Mouse (Mus musculus): ENCODE data around the gene Nkapd1. TPM values are rescaled to one million over a fixed set of nuclear protein-coding genes. Genes with fewer than 3 reads are reported as not detected.

Gene Nkapd1
- polyA plus RNA-seq (2014; fragmentation: Nextera tagmentation; extraction: Ambion mirVana), result 16.2 and 20.1 TPM in 2 replicates

DNA sequence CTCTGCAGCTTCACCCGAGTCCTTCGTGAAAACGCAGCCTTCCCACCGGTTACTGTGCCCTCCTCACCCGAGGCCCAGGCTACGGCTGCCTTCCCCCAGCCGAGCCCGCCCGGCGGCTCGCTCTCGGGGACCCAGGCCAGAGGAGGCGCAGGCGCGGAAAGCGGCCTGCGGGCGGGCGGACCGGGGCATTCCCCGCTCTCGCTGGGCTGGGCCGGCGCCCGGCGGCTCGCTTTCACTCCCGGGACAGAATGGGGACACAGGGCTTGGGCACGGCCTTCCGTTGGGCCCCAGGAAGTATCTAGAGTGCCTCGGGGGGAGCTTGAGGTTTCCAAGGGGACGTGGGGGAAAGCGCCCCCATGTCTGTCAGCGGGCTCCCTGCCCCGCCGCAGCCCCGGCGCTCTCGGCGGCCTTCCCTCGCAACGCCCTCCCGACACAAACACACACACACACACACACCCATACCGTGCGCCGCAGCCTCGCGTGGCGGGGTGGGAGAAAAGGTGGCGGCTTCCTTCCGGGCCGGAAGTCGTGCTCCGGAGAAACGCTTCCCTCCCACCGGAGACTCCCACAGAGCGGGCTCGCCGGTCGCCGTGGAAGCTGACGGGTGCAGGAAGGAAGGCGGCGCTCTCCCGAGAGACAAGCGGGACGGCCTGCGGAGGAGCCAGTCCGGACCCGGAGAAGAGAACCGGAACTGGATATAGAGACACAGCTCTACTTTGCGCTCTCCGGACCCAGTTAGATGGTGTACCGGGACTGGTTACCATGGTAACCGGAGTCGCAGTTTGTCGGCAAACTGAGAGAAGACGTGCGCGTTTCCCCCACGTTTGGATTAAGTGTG lies at the start of gene Nkapd1, which contains the start of gene Pih1d2:
Gene Nkapd1 (minus strand): TSS at position 699 of the 838 bp plus-strand sequence.
Gene Pih1d2 (plus strand): TSS at position 556 of the 838 bp plus-strand sequence.
- Histone ChIP-seq H3K4me3 (ENCODE audit: low read depth, low read length) (peak within 1 kb of the TSS; percentile 96), H3K27ac (ENCODE audit: low read depth, low read length) (peak within 1 kb of the TSS; percentile 96), H3K9ac (ENCODE audit: low read depth, low read length) (peak within 1 kb of the TSS; percentile 95), H3K36me3 (ENCODE audit: control insufficient read depth, insufficient read depth, low read length) (peaks cover 20% of the 10 kb centered on the region), H3K9me3 (ENCODE audit: control insufficient read depth, low read length) (no peaks in the 10 kb centered on the region), H3K27me3 (replicated peaks; ENCODE audit: control insufficient read depth, insufficient read depth, low read length) (no peaks in the 10 kb centered on the region), H3K4me1 (replicated peaks; ENCODE audit: control insufficient read depth, insufficient read depth, low read length) (0 out of 2 replicates have a peak, but pooled peaks cover 2% of the 10 kb centered on the region), H3K4me2 (peak within 1 kb of the TSS; percentile 70)
- peak; percentile 92 for ATAC-seq (replicated peaks; ENCODE audit: low FRiP score)
- under 1% methylated on average over 80 of the region's 81 CpGs for WGBS
- DNase-seq (ENCODE audit: low spot score), result peak; percentile 83

GRCm38 (mm10) chr9:50666442-50666841 lies 49.2 kb upstream of the Nkapd1 start:
- DNase-seq (ENCODE audit: low spot score), result no peak
- Histone ChIP-seq H3K4me1 (replicated peaks; ENCODE audit: control insufficient read depth, insufficient read depth, low read length) (peaks cover 3% of the 10 kb centered on the region), H3K9me3 (ENCODE audit: control insufficient read depth, low read length) (no peaks in the 10 kb centered on the region), H3K9ac (ENCODE audit: low read depth, low read length) (no peak overlapping the region), H3K4me3 (ENCODE audit: low read depth, low read length) (no peak overlapping the region), H3K27me3 (replicated peaks; ENCODE audit: control insufficient read depth, insufficient read depth, low read length) (no peaks in the 10 kb centered on the region), H3K36me3 (ENCODE audit: control insufficient read depth, insufficient read depth, low read length) (no peaks in the 10 kb centered on the region), H3K27ac (ENCODE audit: low read depth, low read length) (no peak overlapping the region), H3K4me2 (no peak overlapping the region)
- WGBS, result 62% methylated on average over 6 of the region's 6 CpGs
- peak; percentile 62; the same call in 1 of the 2 replicates for ATAC-seq (replicated peaks; ENCODE audit: low FRiP score)

- no peaks in the 10 kb centered on the region for H3K9me3 ChIP-seq (ENCODE audit: control insufficient read depth, low read length)
- no peaks in the 10 kb centered on the region for H3K36me3 ChIP-seq (ENCODE audit: control insufficient read depth, insufficient read depth, low read length)
- ATAC-seq (replicated peaks; ENCODE audit: low FRiP score) (no peak), DNase-seq (ENCODE audit: low spot score) (no peak)
- H3K4me1 ChIP-seq (replicated peaks; ENCODE audit: control insufficient read depth, insufficient read depth, low read length), result peaks cover 6% of the 10 kb centered on the region
- WGBS, result 81% methylated on average over 5 of the region's 5 CpGs
- H3K27me3 ChIP-seq (replicated peaks; ENCODE audit: control insufficient read depth, insufficient read depth, low read length), result no peaks in the 10 kb centered on the region
- no peak overlapping the region for H3K27ac ChIP-seq (ENCODE audit: low read depth, low read length)
- no peak overlapping the region for H3K9ac ChIP-seq (ENCODE audit: low read depth, low read length)
- H3K4me3 ChIP-seq (ENCODE audit: low read depth, low read length), result no peak overlapping the region
- no peak overlapping the region for H3K4me2 ChIP-seq
Observed at GRCm38 (mm10) chr9:50664826-50665225, 47.6 kb upstream of the Nkapd1 start.

- Histone ChIP-seq H3K9ac (ENCODE audit: low read depth, low read length) (peak overlapping the region; percentile 93), H3K4me1 (replicated peaks; ENCODE audit: control insufficient read depth, insufficient read depth, low read length) (peaks cover 9% of the 10 kb centered on the region; the same call in 1 of the 2 replicates), H3K27me3 (replicated peaks; ENCODE audit: control insufficient read depth, insufficient read depth, low read length) (no peaks in the 10 kb centered on the region), H3K9me3 (ENCODE audit: control insufficient read depth, low read length) (no peaks in the 10 kb centered on the region), H3K4me2 (peak overlapping the region; percentile 67), H3K36me3 (ENCODE audit: control insufficient read depth, insufficient read depth, low read length) (peaks cover 7% of the 10 kb centered on the region), H3K4me3 (ENCODE audit: low read depth, low read length) (peak overlapping the region; percentile 96), H3K27ac (ENCODE audit: low read depth, low read length) (no peak overlapping the region)
- 27% methylated on average over 12 of the region's 12 CpGs for WGBS
- DNase-seq (ENCODE audit: low spot score) (peak; percentile 55), ATAC-seq (replicated peaks; ENCODE audit: low FRiP score) (no peak)
Observed at GRCm38 (mm10) chr9:50660431-50660830, 43.2 kb upstream of the Nkapd1 start.

GRCm38 (mm10) chr9:50659392-50660217 lies 42.3 kb upstream of the Nkapd1 start, which contains the start of gene Dlat:
TSS of gene Dlat (minus strand) at chr9:50659780.
- WGBS, result under 1% methylated on average over 63 of the region's 63 CpGs

GRCm38 (mm10) chr9:50658941-50659388 lies 41.7 kb upstream of the Nkapd1 start:
- no peak for DNase-seq (ENCODE audit: low spot score)
- Histone ChIP-seq H3K4me2 (peak overlapping the region; percentile 67), H3K9me3 (ENCODE audit: control insufficient read depth, low read length) (no peaks in the 10 kb centered on the region), H3K27ac (ENCODE audit: low read depth, low read length) (peak overlapping the region; percentile 75), H3K9ac (ENCODE audit: low read depth, low read length) (peak overlapping the region; percentile 93), H3K4me1 (replicated peaks; ENCODE audit: control insufficient read depth, insufficient read depth, low read length) (peaks cover 9% of the 10 kb centered on the region; the same call in 1 of the 2 replicates), H3K36me3 (ENCODE audit: control insufficient read depth, insufficient read depth, low read length) (peaks cover 8% of the 10 kb centered on the region), H3K4me3 (ENCODE audit: low read depth, low read length) (peak overlapping the region; percentile 96), H3K27me3 (replicated peaks; ENCODE audit: control insufficient read depth, insufficient read depth, low read length) (no peaks in the 10 kb centered on the region)
- ATAC-seq (replicated peaks; ENCODE audit: low FRiP score), result peak; percentile 51
- WGBS, result under 1% methylated on average over 28 of the region's 28 CpGs

More at GRCm38 (mm10) chr9:50659392-50660217, 42.3 kb upstream of the Nkapd1 start, which contains the start of gene Dlat:
- Histone ChIP-seq H3K27me3 (replicated peaks; ENCODE audit: control insufficient read depth, insufficient read depth, low read length) (no peaks in the 10 kb centered on the region), H3K4me2 (peak within 1 kb of the TSS; percentile 67), H3K4me3 (ENCODE audit: low read depth, low read length) (peak within 1 kb of the TSS; percentile 96), H3K4me1 (replicated peaks; ENCODE audit: control insufficient read depth, insufficient read depth, low read length) (peaks cover 9% of the 10 kb centered on the region; the same call in 1 of the 2 replicates), H3K36me3 (ENCODE audit: control insufficient read depth, insufficient read depth, low read length) (peaks cover 7% of the 10 kb centered on the region), H3K9ac (ENCODE audit: low read depth, low read length) (peak within 1 kb of the TSS; percentile 93), H3K27ac (ENCODE audit: low read depth, low read length) (peak within 1 kb of the TSS; percentile 75), H3K9me3 (ENCODE audit: control insufficient read depth, low read length) (no peaks in the 10 kb centered on the region)
- DNase-seq (ENCODE audit: low spot score) (peak; percentile 89), ATAC-seq (replicated peaks; ENCODE audit: low FRiP score) (peak; percentile 89)

DNA sequence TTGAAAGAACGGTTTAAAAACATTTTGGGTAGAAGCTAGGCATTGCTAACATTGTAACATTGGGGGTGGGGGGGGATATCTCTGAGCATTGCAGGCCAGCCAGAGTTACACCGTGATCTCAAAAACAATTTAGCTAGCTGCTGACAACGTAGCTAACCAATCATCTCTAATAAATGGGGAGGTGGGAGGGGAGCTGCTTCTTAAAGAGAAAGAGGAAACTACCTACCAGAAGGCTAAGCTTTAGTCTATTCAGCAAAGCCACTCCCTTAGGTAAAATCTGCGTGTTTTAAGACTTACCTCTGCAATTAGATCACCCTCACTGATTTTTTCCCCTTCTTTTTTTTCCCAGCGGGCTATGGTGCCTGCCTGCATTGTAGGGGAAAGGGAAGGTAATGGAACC lies 41.1 kb upstream of the Nkapd1 start:
- H3K27ac ChIP-seq (ENCODE audit: low read depth, low read length), result no peak overlapping the region
- peak overlapping the region; percentile 96 for H3K4me3 ChIP-seq (ENCODE audit: low read depth, low read length)
- peaks cover 9% of the 10 kb centered on the region; the same call in 1 of the 2 replicates for H3K4me1 ChIP-seq (replicated peaks; ENCODE audit: control insufficient read depth, insufficient read depth, low read length)
- peak overlapping the region; percentile 93 for H3K9ac ChIP-seq (ENCODE audit: low read depth, low read length)
- H3K27me3 ChIP-seq (replicated peaks; ENCODE audit: control insufficient read depth, insufficient read depth, low read length), result no peaks in the 10 kb centered on the region
- no peak for ATAC-seq (replicated peaks; ENCODE audit: low FRiP score)
- WGBS, result 16% methylated on average over 5 of the region's 5 CpGs
- H3K9me3 ChIP-seq (ENCODE audit: control insufficient read depth, low read length), result no peaks in the 10 kb centered on the region
- DNase-seq (ENCODE audit: low spot score), result no peak
- H3K4me2 ChIP-seq, result peak overlapping the region; percentile 67
- H3K36me3 ChIP-seq (ENCODE audit: control insufficient read depth, insufficient read depth, low read length), result peaks cover 10% of the 10 kb centered on the region

DNA sequence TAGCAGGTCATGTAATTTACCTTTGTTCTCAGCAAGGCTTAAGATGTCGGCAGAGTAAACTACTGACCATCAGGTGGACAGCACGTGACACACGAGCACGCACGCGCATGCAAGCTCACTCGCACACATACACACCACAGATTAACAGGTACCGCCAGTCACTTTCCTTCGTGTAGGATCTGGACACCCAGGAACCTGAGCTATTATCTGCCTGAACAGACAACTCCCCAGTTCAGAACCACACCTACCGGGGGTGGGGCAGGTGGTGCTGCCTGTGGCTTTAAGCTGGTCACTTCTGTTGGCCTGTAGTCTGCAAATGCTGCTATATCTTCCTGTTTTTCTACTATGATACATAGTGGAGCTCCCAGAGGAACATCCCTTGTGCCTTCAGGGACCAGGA lies 33.2 kb upstream of the Nkapd1 start:
- no peak overlapping the region for H3K9ac ChIP-seq (ENCODE audit: low read depth, low read length)
- whole genome bisulfite sequencing, result 76% methylated on average over 10 of the region's 10 CpGs
- no peak overlapping the region for H3K4me3 ChIP-seq (ENCODE audit: low read depth, low read length)
- ATAC-seq (replicated peaks; ENCODE audit: low FRiP score) (peak; percentile 90), DNase-seq (ENCODE audit: low spot score) (no peak)
- no peaks in the 10 kb centered on the region for H3K9me3 ChIP-seq (ENCODE audit: control insufficient read depth, low read length)
- peaks cover 44% of the 10 kb centered on the region for H3K36me3 ChIP-seq (ENCODE audit: control insufficient read depth, insufficient read depth, low read length)
- H3K4me2 ChIP-seq, result no peak overlapping the region
- no peaks in the 10 kb centered on the region; the same call in 1 of the 2 replicates for H3K4me1 ChIP-seq (replicated peaks; ENCODE audit: control insufficient read depth, insufficient read depth, low read length)
- no peak overlapping the region for H3K27ac ChIP-seq (ENCODE audit: low read depth, low read length)
- H3K27me3 ChIP-seq (replicated peaks; ENCODE audit: control insufficient read depth, insufficient read depth, low read length), result no peaks in the 10 kb centered on the region
